Mouse (Mus musculus) kidney, postnatal 36 days (tissue): ENCODE measurements around the gene Pacrg.
A peak's percentile ranks its signal among the peaks of the same experiment; 100 is the strongest.

Source experiments
- DNase-seq, 2 experiments: peaks; one replicate each; pipeline ENCODE4 v3.0.0; 2021 to 2022; ENCODE audit warnings: mixed read lengths in 2 of 2

Pacrg gene

DNA sequence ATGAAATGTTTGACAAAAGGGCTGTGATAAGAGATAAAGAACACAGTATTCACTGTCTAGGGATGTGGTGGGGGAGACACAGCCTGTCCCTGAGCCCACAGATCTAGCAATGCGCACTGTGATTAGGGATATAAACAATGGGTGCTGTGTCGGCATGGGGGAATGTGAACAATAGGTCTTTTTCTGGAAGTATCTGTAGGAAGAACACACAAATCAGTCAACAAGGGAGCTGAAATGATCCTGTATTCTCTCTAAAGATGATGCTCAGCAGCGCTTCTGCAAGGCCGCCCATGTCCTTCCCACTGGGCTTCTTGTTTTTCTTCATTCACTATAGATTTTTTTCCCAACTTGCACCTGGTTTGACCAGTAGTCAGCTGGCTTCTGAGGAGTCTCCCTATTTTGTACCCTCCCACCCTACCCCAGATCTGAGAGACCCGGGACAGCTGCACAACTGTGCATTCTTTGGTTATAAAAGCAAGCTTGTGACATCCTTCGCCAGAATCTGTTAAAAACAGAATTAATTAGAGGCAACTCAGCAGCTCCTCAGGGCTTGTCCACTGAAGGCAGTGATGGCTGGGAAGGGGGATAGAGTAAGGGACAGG, 356.1 kb downstream of the Pacrg start:
- DNase-seq, result no peak

DNA sequence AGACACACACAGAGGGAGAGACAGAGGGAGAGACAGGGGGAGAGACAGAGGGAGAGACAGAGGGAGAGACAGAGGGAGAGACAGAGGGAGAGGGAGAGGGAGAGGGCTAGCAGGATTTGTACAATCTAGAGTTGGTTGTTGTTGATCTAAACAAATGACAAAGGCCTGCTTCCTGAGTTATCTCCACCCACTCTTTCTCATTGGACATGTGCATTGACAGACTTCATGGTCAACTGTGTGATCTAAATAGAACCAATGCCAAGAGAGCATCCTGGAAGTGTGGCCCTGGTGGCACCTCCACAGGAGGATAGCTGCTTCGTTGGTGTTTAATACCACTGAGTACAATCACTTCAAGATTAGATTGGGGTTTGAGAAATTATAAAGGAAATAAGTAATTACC, 359.0 kb downstream of the Pacrg start:
- DNase-seq, result no peak

DNA sequence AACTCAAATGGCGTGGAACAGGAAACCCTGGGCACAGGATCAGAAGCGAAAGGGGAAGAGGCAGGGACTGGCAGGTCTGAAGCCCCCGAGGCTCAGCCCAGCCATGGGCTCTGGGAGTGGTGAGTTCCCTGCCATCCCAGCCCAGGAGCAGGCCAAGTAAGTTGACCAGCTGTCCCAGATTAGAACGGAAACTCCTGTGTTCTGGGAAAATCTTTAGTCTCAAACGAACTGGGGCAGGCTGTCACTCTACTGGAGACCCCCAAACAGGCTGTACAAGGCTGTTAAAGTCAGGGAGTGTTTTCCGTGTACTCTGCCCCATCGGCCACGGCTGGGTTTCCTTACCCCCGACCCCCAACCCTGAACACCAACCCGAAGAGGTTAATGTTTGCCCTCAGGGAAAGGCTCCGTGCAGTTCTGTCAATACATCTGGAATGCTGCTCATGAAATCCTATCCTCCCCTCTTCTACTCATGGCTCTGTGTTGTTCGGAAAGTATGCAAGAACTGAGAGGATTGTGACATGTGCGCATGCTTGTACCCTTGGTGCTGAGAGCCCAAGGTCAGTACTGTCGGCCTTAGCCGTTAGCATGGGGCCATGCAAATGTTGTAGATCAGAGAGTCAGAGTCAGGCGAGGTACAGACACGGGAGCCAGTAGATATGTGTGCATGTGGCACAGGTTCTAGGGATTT, 360.9 kb downstream of the Pacrg start:
- no peak for DNase-seq

DNA sequence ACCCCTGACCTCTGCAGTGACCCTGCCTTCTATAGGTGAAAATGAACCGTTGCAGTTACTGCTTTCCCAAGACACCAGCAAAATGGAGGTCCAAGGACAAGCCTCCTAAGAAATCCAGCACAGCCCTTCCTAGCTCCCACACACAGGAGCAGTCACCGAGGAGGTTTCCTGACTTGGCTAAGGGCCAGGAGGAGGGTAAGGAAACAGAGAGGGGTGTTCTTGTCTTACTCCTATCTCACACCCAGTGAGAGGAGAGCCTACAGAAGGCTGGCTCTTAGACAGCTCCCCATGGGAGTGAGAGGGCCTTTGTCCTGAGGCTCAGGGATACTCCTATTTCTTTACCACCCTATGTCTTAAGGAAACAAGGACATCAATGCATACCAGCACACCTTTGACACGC, 361.7 kb downstream of the Pacrg start:
- DNase-seq, result peak in 1 of 2 experiments; percentile 27

DNA sequence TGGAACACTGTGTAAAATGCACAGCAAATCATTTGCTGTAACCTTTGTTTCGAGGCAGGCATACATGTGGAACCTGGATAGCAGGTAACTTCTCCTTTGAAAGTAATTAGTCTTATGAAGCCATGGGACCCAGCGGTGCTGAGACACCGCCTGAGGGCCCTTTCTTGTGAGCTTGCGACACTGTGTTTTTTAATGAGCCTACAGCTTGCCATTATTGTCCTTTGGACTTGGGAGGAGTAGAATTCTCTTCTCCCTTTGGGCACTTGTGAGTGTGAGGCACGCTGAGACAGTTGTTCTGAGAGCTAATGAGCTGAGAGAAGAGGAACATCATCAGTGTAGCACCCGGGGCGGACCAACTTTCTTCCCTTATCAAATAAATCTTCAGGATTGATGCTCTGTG, 363.3 kb downstream of the Pacrg start:
- DNase-seq, result no peak

DNA sequence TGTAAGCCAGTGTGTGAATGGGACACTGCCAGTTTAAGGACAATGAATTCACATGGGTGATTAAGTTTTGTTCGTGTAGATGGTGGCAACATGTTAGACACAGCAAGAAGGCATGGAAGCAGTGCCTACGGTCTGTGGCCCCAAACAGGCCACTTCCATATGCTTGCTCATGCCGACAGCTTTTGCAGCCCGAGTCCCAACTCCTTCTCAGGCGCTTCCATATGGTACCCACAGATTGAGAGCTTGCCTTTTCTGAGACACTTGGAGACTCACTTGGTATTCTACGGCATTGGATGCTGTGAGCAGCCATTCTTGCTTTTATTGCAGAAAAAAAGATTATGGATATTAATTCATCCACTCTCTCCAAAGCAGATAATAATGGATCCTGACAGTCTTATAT, 365.1 kb downstream of the Pacrg start:
- DNase-seq, result no peak

DNA sequence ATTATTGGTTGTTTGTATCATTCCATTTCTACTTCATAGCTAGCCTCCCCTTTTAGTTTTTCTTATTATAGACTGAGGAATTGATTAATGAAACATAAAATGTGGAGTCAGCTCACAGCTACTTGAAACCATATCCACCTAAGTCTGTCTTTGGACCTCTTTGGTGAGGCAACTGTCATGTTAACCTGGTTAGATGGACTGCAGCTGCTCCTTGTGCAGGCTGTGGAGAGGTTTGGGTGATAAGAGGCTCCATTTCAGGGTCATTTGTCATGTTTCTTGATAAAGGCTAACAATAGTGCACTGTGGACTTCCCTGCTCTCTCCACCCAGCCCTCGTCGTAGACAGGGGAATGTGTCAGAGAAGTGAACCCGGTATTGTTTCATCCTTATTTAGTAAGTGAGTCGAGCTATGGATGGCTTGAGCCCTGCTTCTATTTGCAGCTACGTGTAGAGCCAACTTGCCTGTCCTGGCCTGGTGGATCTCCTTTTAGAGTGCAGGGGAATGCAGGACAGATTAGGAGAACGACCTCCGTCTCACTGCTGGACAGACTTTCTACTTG, 366.2 kb downstream of the Pacrg start:
- DNase-seq, result no peak

DNA sequence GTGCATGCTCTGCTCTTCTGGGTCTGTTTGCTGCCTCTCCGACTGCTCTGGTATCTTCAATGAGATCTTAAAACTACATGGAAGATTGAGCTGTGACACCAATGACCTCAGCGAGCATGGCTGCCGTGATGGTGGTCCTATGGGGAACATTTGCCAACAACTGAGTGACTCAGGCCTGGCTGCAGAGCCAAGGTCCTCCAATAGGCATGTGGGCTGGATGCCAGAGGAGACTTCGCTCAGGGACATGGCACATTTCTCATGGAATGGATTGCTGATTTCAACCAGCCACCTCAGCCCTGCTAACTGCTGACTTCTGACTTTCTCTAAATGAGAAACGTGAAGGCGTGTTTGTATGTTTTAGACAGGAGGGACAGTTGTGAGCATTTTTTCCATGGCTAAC, 366.9 kb downstream of the Pacrg start:
- DNase-seq, result no peak

DNA sequence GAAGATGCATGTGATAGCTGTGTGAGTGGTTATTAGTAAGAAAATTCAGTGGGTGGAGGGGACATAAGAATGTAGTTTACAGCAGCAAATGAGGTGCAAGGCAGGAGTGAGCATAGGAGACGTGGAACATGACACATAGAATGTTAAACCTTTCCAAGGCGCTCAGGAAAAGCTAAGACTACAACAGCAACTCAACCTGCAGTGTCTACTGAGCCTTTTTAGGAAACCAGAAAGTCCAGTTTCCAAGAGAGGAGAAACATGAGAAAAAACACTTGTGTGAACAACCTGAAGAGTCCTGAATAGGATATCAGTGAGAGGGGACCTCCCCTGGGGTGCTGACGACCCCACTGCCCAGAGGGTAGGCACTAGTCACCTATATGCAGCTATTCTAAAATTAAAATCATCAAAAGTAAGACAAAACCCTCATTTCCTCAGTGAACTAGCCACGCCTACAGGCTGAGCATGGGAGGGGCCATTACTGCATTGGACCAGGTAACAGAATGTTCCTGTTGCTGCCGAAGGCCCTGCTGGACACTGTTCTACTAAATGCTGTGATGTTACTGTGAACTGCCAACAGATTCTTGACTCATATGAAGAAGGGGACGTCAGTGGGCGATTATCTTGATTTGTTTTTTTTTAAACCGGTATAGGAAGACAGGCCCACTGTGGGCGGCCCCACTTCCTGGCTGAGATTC, 370.1 kb downstream of the Pacrg start:
- no peak for DNase-seq

DNA sequence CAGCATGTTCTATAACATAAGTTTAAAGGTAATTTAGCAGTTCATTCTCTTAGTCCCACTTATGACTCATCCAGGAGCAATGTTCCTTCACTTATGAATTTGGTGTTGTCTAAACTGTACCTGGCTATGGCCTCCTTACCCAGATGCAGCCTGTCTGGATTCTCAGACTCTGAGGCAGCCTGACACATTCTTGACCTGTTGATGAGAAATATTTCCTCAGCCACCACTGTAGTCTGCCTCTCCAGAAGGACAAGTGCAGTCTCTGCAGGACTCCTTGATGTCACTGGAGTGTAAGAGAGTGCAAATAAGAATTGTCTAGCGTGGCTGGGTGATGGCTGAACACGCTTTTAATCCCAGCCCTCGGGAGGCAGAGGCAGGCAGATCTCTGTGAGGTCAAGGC, 373.0 kb downstream of the Pacrg start:
- no peak for DNase-seq

DNA sequence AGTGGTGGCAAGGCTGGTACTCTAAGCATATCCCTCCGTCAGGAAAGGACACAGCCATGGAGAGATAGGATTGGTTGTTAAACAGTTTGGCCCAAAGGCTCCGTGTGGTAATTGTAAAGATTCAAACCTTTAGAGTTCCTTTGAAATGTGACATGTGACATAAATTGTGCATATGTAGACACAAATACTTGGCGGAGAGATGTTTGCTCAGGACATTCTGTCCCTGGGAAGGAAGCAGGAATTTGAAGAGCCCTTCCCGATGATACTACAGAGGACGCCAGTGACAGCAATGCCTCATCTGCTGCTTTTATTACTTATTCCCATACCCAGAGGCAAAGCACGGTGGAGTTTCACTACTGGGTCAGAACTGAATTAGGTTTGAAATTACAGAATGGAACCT, 374.6 kb downstream of the Pacrg start:
- no peak for DNase-seq

DNA sequence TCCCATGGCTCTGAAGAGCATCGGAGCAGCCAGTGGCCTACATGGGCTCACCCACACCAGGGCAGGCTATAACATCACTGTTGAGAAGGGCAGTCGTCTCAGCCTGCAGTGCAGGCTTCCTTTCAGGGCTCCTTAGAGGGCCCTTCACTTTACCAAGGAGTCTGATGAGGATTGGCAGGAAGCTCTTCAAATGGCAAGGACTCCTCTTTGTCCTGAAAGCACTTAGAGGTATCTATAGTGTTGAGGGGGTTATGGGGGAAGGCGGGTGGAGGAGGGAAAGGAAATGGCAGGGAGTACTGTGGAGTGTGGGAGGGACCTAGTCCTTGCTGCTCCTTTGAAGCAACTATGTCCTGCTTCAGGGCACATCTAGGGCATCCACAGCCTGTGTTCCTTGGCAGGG, 375.4 kb downstream of the Pacrg start:
- DNase-seq, result no peak

DNA sequence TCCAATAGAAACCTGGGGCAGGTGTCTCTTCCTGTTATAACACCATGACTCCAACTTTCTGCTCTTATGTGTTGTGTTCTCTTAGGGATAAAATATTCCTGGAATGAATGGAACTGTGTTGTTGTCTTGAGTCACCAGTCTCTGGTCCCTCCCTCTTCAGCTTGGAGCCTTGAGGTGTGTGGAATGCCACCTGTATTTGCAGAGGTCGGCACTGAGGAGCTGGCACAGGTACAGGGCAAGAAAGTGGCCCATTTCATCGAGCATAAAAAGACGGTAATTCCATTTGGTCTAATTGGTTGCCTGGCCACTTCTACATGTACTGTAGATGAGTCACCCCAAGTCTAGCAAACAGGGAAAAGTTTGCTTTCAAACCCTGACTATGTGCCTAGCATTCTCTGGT, 376.5 kb downstream of the Pacrg start:
- no peak for DNase-seq

DNA sequence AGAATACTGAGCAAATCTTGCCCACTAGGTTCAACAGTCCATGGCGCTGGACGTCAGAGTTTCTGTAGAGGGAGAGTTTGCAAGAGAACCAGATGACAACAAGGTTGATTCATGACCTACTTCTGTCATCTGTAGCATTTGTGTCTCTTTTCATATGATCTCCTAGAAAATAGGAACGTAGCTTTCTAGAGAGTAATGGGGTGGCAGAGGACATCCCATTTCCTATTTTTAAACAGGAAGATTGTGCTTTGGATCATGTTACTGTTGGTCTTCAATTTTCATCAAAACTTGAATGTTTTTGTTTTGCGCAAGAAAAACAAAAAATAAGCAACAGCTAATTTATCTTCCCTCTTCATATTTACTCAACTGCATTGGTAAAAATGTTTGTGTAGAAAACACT, 379.2 kb downstream of the Pacrg start:
- DNase-seq, result no peak

DNA sequence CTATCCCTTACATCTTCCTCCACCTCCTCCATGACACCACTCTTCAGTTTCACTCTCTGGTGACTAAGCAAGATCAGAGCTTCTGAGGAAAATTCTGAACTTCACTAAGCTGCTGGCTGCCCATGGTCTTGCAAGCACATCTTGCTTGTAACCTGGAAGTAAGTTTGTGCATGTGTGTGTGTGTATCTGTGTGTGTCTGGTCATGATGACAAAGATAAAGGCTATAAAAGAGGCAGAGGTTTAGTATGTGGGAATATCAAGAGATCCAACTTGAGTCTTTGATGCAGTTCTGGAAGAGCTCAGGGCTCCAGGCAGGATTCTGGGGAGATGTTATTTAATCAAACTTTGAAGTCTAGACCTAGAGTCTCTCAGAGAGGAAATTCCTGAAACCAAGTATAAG, 381.4 kb downstream of the Pacrg start:
- DNase-seq, result no peak

DNA sequence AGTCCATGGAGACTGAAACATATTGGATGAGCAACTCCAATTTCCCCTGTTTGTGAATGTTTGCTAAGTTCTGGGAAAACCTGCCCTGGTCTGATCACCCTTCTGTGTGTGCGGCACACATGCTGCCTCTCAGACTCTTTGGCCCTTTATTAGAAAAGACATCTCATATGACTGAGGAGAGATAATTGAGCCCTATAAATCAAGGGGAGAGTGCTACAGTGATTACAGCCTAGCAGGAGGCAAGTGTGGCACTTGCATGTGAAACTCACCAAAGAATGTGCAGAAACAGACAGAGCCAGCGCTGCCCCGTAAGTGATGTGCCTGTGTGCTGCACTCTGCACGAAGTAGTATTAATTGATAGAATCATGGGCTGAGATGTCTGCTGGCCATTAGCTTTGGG, 383.7 kb downstream of the Pacrg start:
- DNase-seq, result no peak

DNA sequence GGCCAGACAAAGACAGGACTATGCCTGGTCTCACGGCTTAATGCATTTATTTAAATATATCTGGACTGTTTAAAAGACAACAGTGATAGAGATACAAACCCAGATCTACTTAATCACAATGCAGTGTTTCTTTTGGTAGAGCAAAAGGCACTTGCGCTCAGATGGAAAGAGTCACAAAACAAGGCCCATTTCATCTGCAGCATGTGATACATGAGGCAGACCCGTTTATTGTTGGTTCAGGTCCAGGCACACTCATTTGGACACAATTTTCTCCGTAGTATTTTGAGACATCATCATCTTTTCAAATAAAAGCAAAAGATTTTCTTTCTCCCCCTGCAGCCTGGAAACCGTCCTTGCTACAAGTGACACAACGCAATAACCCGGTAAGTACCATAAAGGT, 384.1 kb downstream of the Pacrg start:
- DNase-seq, result no peak

DNA sequence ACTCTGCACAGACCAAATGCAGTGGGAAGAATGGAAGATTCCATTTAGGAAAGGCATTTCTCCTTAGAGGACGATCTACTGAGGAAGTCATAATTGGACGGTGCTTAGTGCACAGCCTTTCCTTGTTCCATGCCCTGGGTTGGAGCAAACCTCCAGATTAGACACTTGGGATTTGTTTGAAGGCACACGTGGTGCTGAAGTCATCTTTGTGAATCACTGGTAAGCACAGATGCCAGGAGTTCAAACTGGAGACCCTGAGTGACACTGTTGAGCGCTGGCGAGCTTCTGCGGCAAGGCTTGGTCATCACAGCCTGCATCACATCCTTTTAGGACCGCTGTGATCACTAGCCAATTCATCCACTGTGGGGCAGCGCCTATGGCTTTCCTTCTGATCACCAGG, 385.7 kb downstream of the Pacrg start:
- DNase-seq, result no peak

DNA sequence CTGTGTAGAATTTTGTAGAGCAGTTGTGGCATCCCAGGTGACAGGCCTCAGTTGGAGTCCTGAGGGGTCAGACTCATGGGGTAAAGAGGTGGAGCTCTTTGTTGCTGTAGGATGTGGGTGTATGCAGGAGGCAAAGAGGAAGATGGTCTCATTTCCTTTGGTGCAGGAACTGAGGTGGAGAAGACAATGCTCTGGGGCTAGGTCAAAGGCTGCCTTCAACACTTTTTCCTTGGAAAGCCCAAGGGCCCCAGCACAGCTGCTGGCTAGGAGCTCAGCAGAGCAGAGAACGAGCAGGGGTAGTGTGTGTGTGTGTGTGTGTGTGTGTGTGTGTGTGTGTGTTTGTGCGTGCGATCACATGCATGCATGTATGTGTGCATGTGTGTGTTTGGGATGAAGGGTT, 387.3 kb downstream of the Pacrg start:
- DNase-seq, result no peak

DNA sequence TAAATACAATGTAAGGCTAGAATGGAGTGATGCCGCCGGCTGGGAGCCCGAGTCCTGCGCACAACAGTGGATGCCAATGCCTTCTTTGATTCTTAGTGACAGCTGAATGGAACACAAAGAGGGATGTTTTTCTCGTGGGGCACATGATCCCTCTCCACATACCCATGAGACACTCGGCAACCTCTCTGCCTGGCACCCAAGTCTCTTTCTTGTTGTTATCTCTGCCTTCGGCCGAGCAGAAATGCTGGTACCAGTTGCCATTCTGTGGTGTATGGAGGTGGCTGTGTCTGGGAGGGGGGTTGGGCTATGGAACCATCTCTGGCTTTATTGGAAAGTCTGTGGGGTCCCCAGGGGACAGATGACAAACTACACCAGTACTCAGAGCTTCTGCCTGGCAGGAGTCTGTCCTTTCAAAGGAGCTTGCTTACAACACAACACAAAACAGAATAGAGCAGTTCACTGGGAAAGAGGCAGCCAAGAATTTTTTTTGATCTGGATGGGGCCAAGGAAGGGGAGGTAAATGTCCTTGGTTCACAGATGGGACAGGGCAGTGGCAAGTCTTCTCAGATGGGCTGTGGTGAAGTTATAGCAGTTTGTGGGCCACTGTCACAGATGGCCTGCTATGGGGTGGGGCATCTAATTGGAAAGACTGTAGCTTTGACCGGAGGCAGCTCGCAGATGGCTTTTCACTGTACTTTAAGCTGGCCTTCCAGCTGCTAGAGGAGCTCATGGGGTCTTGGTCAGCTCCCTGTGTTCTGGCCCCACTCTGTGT, 388.6 kb downstream of the Pacrg start:
- no peak for DNase-seq

DNA sequence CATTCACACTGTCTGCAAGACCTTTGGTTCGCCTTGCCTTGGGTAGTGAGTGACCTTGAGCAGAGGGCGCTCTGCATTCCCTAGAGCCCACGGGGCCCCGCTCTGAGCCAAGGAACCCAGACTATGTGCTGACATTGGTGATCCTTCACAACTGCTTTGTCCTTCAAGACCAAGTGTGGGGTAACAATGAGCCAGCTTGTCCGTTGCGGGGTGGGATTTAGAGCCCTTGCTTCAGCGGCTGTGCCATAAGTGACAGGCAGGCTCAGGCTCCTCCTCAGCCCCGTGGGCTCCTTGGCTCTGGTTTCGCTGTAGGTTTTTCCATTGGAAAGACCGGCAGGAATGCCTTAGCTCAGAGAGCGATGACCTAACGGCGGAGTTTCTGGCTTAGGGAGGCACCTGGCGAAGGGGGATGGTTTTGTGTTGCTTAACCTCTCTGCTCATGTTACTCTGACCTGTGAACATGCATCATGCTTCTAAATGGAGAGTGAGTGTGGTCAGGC, 390.3 kb downstream of the Pacrg start:
- no peak for DNase-seq

DNA sequence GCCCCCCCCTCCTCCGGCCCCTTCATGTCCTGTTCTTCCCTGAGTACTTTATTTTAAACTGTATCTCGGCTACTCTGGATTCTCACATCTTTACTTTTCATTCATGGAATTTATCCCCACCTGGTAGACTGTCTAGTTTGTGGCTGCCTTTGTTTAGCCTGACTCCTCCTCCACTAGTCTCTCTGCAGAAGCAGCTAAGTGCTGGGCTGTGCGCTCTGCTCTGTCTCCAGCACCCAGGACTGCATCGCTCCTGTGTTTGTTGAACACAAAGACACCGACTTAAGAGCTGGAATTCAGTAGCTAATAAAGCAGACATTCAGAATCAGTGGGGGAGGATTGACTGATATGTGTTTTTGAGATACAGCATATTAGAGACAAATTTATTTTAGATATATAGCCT, 391.7 kb downstream of the Pacrg start:
- DNase-seq, result no peak

DNA sequence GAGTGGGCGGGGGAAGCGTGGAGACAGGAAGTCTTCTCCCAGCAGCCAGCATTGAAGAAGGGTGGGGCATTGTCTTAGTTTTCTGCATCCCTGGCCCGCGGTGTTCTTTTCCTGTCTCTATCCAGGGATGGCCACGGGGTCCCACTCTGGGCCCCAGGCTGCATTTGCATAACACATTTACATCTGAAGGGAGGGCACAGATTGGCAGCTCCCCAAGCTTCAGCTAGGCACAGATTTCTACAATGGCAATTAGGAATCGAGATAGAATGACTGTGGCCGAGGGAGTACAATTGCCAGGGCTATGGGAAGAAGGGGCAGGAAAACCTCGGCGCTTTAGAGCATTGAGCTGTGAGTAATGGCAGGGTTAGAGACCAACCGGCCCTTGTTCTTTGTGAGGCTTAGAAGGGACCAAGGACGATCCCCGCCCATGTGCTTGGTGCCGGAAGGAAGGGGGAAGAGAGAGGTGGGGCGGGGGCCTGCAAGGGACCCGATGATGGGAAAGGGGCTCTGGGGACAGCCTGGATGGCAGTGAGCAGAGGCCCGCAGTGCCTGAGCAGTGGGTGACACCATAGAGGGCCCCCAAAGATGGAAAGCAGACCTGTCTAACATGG, 398.5 kb downstream of the Pacrg start:
- peak; percentile 12 to 14 for DNase-seq
